Mouse (Mus musculus) gastrocnemius, postnatal 36 days (tissue): ENCODE data around the gene Pdgfb. TPM values are rescaled to one million over a fixed set of nuclear protein-coding genes. Genes with fewer than 3 reads are reported as not detected.

ENCODE experiments used
- DNase-seq, 2 experiments: peaks; one replicate each; pipeline ENCODE4 v3.0.0; 2022
- intact Hi-C: fragments of 180-260 bp; cut with DNase I; formaldehyde crosslinking; loops from one replicate; pipeline ENCODE4 v1.15.1; 2025
- total RNA-seq, 2 experiments: library from RNA; stranded (reverse); gene quantifications; 2 replicates each; pipeline ENCODE4 v1.2.3; 2021

Gene Pdgfb
- total RNA-seq, 2 experiments from 2014 or later: 16.5 to 17.9 TPM

DNA sequence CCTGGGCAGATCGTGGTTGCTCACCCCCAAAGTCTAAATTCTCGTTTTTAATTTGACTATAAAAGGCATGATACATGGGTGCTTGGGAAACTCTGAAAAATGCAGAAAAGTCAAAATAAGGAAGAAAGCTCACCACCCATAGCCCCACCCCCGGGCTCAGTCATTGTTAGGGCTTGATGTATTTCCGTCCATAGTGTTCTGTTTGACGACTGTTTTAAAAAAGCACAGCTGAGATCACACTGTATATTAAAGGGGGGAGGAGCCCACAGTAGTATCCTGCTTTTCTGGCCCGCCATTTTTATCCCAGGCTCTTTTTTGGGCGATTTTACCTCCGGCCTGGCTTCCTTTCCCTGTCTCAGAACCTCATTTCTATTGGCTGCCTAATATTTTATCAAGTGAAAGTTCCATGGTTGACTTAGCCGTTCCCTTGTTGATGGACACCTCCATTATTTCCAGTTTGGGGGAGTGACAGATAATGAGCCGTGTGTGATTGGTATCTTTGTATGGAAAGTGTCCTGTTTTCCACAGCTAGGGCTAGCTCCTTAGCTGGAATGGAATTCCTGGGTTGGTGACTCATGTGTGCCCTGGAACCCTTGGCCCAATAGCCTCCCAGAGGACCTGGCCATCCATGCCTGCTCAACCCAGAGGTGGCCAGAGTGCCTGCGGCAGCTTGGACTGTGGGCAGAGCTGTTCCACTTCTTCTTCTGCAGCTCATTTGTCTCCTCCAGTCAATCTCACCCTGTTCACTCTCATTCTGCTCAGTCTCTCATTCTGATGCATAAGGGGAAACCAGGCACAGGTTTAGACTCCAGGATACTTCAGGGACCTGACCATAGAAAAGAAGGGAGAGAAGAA lies 22.7 kb upstream of the Pdgfb start:
- intact Hi-C loops: no loop called here
- no peak for DNase-seq

DNA sequence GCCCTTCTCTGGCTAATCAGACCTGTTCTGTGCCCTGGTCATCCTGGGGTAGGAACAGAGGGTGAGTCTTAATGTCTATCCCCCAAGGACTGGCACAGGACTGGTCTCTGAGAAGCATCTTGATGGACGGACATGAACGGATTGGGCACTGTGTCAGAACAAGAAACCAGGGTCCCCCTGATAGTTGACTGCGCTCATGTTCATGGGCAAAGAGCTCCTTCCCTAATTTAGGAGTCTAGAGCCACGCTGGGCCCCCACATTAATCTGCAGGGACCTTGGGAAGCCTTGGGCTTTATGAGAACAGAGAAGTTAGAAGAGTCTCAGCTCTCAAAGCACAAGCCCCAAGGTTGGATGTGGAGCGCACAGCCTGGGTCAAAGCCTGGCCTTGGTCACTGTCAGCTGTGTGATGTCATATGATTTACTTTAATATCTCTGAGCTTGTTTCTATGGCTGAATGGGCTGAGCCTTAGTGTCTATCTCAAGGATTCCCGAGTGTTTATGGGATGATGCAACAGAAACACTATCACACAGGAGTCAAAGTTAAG lies 20.6 kb upstream of the Pdgfb start:
- intact Hi-C loops: loop anchor here (2.0 kb wide), 1 partner anchor 13 kb away; no protein-coding TSS in a partner anchor
- DNase-seq: no peak

DNA sequence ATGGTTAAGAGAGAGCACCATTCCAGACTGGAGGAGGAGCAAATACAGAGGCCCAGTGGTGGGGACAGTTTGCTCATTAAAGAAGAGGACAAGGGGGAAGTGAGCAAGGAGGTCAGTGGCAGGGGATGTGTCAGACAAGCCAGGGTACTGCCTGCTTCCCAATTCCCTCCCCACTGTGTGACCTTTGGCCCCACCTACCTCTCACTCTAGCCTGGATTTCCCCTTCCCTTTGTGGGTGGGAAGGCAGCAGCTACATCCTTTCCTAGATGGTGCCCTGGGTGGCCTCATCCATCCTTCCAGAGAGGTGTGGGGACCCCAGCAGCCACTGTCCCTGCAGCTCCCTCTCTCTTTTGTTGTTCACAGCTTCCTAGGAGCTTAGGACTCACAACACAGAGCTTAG lies 20.1 kb upstream of the Pdgfb start:
- intact Hi-C loops: loop anchor here (2.0 kb wide), 1 partner anchor 14 kb away; no protein-coding TSS in a partner anchor
- no peak for DNase-seq

DNA sequence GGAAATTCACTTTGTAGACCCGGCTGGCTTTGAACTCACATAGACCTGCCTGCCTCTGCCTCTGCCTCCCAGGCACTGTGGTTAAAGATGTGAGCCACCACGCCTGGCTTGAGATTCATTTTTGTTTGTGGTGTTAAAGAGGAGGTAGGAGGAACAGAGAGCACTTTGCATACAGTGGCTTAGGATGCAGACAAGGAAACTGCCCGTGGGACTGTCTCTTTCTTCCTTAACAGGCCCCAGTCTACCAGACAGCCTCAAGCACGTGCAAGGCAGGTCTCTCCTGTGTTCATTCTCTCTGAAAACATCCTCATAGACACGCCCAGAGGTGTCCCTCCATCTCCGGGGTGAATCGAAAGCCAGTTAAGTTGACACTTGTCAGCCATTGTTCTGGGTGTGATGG lies 19.6 kb upstream of the Pdgfb start:
- intact Hi-C loops: loop anchor here (2.0 kb wide), 1 partner anchor 14 kb away; no protein-coding TSS in a partner anchor
- DNase-seq: no peak

DNA sequence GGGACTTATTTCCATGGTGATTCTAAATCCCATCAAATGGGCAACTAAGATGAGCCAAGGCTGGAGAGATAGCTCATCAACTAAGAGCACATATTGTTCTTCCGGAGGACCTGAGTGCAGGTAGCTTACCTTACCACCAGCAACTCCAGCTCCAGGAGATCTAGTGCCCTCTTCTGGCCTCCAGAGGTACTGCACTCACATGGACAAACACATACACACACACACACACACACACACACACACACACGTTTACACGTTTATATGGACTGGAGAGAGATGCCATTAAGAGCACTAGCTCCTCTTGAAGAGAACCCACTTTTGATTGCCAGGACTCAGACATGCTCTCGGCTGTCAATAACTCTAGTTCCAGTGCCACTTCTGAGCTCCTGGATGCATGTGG lies 16.4 kb upstream of the Pdgfb start:
- DNase-seq: no peak
- intact Hi-C loops: no loop called here

DNA sequence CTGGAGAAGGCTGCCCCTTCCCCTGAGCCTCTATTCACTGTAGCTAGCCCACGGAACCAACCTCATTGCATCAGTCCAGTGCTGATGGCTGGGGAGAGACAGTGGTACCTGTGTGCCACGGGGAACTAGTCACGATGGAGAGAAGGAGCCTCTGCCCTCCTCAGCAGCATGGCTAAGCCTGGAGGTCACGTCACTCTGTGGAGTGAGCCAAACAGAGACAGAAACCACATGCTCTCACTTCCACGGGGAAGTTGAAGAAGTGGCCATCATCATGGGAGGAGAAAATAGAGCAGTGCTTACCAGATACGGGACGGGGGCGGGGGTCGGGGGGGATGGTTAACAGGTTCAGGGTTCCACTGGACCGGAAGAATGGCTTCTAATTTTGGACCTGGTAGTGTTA lies 15.6 kb upstream of the Pdgfb start:
- DNase-seq: no peak
- intact Hi-C loops: no loop called here

DNA sequence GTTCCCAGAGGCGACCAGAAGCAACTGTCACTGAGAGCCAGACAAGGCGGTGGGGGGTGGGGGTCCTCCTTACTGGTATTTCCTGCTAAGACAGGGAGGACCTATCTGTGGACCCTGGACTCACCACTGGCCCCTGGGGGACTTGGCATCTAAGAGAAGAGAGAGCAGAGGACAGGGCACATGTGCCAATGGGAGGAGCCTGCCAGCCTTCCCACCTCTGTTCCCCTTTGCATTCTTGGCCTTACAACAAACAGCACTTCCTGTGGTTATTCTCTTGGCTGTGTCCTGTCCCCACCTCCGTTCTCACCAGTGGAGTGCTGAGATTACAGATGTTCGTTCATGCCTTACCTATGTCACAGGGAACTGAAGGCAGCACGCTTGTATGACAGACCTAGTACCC lies 14.1 kb upstream of the Pdgfb start:
- intact Hi-C loops: no loop called here
- no peak for DNase-seq

DNA sequence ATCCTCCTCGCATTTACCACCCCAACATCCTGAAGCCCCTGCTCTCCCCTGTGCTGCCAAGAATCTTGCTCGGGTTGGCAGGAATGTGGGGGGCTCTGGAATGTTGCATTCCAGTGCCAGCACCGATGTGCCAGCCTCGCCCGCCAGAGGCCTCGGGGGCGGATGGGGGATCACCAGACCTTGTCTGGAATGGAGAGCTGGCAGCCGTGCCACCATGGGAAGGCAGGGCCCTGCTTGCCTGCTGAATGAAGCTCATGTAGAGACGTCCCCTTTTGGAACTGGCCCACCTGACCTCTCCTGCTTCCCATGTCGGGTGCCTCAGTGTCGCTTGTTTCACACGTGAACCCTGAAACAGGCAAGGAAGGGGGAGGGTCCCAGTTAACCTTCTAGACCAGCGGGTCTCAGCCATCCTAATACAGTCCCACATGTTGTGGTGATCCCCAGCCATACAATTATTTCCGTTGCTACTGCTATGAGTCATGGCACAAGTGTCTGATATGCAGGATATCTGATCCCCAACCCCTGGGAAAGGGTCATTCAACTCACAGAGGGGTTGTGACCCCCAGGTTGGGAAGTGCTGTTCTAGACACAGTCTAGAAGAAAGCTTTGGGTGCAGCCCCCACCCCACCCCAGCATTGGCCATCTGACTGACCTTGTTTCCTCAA lies 12.0 kb upstream of the Pdgfb start:
- DNase-seq: no peak
- intact Hi-C loops: no loop called here

DNA sequence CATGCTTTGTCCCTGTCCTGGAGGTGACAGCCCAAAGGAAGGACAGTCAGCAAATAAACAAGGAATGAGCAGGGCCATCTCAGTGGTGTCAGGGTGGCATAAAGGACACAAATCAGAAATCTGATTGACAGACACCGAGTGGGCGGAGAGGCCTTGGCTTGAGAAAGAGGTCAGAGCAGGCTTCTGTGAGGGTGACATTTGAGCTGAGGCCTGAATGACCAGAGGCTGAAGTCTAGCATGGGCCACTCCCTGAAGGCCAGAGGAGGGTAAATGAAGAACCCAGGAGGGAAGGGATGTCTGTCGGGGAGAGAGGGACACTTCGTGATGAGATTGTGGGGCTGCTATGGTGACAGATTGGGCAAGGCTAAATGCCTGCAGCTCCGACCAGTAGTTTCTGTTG lies 11.3 kb upstream of the Pdgfb start:
- no peak for DNase-seq
- intact Hi-C loops: no loop called here

DNA sequence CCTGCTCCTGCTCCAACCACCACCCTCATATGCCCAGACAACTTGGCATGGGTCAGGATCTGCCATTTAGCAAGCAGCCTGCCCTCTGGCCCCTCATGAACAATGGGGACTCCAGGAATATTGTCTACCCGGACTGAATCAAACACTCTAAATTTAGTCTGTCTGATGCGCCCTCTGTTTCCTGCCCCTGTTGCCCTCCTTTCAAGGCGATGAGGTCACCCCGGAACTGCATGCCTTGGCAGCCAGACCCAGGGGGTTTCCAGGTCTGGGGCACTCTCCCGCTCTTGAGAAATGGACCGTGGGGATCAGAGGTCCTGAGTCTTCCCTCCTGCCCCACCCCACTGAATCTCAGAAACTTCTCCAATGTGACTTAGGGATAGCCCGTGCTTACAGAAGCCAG lies 10.8 kb upstream of the Pdgfb start:
- no peak for DNase-seq
- intact Hi-C loops: no loop called here

DNA sequence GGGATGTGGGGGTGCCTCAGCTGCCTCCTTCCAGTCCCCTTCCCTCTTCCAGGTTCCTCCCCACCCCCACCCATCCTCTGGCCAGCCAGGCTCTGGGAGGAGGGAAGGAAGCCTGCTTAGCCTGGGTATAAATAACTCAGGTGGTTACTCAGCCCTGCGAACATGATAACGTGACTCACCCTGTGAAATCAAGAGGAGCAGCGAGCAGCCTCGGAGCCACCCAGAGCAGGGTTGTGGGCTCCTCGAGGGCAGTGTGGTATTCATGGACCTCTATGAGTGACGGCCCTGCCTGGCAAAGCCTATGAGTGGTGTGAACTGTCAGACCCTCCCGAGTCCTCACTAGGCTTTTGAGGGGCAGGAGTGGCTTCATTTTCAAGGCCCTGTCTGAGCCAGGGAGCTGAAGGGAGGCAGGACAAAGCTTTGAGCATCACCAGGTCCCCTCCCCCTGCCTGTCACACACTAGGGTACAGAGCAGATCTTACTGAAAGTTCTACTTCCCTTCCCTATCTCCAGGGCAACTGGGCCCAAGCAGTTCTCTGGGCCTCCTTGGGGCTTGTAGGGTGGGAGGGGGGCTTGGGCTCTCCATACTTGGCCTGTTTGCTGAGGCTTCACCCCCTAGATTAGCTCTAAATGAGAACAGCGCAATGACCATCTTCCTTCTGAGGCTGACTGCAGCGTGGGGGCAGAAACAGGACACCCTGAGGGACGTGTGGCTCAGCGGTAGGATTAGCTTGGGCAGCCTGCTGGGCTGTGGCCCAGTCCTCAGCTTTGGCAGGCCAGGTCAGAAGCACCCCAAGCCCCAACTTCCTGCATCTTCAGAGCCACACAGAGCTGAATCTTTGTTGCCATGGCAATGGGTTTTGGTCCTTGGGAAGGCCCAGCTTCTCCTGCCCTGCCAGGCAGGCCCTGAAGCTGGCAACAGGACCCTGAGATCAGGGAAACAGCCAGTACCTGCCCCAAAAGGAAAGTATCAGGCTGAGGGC lies 9.8 kb upstream of the Pdgfb start:
- no peak for DNase-seq
- intact Hi-C loops: no loop called here

DNA sequence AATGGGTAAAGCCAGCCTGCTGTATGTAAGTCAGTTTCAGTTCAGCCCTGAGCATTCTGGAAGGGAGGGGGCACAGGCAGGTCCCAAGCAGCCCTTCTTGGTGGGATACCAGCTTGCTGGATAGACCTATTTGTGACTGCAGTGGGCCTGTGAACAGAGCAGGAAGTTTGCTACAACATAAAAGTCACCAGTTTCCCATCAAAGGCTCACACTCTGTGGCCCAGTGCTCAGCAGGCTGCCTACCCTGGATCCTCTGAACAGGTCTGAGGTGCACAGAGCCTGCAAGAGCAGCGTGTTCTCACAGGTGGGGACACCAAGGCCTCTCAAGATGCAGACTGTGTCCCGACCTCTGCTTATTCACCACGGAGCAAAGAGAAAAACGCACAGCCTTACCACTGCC lies 5.7 kb upstream of the Pdgfb start:
- DNase-seq: no peak
- intact Hi-C loops: no loop called here

DNA sequence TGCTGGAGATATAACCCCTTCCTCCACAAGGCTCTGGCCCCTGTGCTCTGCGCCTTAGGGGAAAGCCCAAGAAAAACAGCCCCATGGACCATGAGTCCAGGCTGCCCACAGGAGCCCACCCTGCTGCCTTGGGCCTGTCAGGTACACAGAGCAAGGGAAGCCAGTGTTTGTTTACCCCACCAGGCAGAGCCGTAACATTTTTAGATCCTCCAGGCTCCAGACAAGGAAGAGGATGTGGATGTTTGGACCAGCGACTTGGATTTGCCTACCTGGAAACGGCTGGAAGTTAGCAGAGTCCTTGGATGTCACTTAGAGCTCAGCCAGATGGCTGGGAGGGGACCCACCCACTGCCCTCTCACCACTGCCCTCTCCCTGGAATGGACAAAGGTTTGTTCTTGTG lies 4.8 kb upstream of the Pdgfb start:
- intact Hi-C loops: no loop called here
- DNase-seq: no peak

DNA sequence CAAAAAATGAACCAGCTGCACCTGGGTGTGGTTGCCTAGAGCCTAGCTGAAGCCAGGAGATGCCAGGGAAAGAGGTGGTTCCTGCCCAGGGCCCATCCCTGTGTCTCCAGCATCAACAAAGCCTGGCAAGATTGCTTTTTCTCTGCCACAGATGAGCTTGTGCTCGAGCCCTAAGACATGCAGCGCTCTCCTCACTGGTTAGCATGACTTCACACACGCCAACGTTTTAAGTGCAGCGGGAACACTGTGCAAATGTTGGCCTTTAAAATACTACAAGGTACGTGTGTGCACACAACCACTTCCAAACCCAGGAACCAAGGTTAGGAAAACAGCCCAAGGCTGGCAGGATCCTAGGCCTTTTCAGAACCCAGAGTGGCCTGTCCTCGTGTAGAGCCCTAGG lies 4.4 kb upstream of the Pdgfb start:
- intact Hi-C loops: no loop called here

DNA sequence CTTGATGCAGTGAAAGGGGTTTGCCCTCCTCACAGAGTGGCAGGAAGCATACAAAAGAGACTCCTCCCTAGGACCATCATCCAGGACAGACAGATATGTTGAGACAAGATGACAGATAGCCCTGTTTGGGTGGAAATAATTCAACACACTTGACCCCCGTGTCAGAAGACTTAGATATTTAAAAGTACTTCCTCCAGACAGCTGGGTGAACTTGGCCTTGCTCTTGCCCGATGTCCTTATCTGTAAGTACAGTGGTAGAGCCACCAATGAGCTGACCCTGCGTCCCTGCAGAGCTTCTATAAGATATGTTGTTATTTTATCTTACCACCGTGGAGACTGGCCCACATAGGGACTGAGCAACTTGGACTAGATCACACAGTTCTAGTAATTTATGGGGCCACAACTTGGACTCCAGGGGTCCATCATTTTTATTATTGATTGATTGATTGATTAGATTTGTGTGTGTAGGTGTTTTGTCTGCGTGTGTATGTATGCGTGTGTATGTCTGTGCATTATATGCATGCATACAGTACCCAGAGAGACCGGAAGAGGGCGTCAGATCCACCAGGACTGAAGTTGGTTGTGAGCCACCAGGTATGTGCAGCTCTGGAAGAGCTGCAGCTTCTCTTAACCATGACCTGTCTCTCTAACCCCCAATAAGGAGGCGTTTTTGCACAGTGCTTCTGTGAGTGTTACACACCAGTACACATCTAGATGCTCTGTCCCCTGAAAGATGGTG lies 2.0 kb upstream of the Pdgfb start:
- intact Hi-C loops: no loop called here
- DNase-seq: no peak

More for the DNA sequence above, 4.4 kb upstream of the Pdgfb start:
- DNase-seq: no peak

DNA sequence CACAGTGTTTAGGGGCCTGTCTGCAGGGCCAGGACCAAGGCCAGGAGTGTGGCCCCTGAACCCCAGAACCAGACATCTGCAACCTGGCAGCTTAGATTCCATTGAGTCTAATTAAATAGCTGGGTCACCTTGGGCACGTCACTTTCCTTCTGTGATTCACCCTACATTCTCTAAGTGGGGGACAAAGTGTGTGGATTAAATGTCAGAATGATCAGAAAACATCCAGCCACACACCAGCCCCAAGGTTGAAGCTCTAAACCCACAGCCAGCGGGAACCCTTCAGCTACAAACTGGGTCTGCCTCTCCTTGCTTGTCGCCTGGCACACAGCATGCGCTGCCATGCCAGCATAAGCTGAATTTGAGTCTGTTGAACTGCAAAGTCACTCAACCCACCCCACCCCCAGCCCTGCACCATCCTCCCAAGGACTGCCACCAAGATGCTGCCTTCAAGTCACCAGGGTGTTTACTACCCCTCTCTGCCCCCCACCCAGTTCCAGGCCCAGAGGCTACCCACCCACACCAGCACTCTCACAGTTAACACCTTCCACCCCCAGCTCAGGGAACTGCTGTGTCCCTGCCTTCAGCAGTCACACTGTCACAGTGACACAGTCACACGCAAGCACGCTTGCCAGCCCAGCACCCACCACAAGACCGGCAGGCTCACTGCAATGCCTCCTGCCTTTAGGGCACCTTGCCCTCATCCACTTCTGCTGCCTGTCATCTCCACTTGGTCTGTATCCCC lies 605 bp upstream of the Pdgfb start:
- intact Hi-C loops: no loop called here
- no peak for DNase-seq

DNA sequence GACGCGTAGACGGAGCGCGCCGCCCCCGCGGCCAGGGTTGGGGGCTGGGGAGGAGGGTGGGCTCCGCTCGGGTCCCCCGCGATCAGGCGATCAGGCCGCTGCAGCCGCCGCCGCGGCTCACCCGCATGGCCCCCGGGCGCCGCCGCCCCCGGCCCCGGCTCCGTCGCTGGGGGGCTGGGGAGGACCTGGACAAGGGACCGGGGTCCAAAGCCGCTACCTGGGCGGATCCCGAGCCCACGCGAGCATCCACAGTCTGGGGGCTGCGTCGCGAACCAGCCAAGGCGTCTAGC lies 801 bp downstream of the Pdgfb start:
- DNase-seq: no peak
- intact Hi-C loops: loop anchor here (5.0 kb wide), 2 partner anchors 38 to 53 kb away; no protein-coding TSS in a partner anchor

DNA sequence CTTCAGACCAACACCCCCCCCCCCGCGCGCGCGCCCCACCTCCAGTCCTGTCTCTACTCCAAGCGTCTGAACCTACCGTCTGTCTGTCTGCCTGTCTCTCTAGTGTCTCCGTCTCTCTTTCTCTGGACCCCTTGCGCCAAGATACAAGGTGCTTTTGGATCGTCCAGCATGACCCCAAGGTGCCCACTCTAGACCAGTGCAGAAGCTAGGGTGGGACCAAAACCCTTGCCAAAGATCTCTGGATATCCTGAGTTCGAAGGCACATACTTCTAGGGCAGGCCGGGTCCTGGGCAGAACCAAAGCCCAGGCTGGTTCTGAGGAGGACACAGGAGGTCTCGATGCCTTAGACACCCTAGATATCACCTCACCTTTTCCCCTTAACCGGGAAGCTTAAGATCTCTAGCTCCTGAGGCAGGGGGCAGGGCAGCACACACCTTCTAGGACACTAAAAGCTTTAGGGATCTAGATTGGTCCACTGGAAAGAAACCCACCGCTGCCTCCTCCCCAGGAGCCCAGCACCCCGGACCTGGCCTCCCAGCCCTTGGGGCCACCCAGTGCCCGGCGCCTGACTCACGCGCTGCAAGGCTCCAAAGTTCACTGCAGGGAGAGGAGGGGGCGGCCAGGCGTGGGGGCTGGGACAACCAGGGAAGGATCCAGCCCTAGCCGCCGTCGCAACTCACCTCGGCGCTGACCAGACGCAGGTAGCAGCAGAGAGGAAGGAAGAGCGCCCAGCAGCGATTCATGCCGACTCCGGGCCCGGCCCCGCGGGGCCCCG lies 1.3 kb downstream of the Pdgfb start:
- intact Hi-C loops: loop anchor here (5.0 kb wide), 2 partner anchors 39 to 54 kb away; no protein-coding TSS in a partner anchor
- no peak for DNase-seq
